Mouse (Mus musculus) olfactory bulb, adult 2 months (tissue): ENCODE results near the gene 4930535I16Rik.

Experiments used
- CTCF ChIP-seq: fragments of 200-500 bp; IDR thresholded peaks from 2 replicates; pipeline ENCODE4 v1.5.1; 2012; ENCODE audit warnings: low read depth, mild to moderate bottlenecking, low read length, moderate library complexity; ENCODE audit not compliant: insufficient read depth
- POLR2A ChIP-seq: fragments of 200-500 bp; IDR thresholded peaks from 2 replicates; pipeline ENCODE4 v1.6.1; 2012; ENCODE audit warnings: mild to moderate bottlenecking, low read depth, low read length, moderate library complexity; ENCODE audit not compliant: insufficient read depth

- TF ChIP-seq CTCF = no peak
- no peak for TF ChIP-seq POLR2A
Observed at GRCm38 (mm10) chr4:123927961-123928360, 10.1 kb upstream of the 4930535I16Rik start.
